Mouse (Mus musculus): ENCODE measurements around the gene Eif4ebp2.

The Eif4ebp2 gene

DNA sequence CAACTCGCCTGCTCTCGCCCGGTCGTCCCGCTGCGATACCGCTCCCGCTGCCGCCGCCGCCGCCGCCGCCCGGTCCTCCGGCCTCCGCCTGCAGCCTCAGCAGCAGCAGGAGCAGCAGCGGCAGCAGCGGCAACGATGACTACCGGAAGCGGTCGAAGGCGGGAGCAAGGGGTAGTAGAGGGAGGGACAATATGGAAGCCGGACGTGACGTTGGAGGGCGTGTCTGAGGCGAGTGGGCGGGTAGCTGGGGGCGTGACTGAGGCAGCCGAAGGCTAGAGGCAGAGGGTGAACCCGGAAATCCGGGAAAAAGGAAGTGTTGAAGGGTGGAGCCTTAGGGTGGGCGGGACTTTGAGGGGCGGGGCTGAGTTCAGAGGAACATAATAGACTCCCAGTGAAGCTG, at the start of gene Eif4ebp2:
Gene Eif4ebp2 (minus strand): TSS at position 17 of the 400 bp plus-strand sequence.
- peak; percentile 99 for DNase-seq (ENCODE audit: low read depth, low spot score)

DNA sequence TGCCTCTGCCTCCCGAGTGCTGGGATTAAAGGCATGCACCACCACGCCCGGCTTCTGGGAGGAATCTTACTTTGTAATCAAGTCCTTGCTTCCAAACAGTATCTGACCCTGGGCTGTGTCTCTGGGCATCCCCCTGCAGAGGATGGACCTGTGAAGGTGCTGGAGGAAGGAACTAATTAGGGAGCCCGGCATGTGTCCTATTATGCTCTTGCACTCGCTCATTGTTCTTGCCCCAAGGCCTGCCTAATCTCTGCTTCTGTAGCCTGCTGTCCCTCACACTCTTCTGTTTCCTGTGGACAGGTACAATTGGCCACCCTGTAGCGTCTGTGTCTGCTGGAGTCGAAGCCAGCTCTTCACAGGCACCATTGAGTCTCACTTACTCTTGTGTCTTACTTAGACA, 48.3 kb upstream of the Eif4ebp2 start:
- DNase-seq (ENCODE audit: low read depth, low spot score): no peak

DNA sequence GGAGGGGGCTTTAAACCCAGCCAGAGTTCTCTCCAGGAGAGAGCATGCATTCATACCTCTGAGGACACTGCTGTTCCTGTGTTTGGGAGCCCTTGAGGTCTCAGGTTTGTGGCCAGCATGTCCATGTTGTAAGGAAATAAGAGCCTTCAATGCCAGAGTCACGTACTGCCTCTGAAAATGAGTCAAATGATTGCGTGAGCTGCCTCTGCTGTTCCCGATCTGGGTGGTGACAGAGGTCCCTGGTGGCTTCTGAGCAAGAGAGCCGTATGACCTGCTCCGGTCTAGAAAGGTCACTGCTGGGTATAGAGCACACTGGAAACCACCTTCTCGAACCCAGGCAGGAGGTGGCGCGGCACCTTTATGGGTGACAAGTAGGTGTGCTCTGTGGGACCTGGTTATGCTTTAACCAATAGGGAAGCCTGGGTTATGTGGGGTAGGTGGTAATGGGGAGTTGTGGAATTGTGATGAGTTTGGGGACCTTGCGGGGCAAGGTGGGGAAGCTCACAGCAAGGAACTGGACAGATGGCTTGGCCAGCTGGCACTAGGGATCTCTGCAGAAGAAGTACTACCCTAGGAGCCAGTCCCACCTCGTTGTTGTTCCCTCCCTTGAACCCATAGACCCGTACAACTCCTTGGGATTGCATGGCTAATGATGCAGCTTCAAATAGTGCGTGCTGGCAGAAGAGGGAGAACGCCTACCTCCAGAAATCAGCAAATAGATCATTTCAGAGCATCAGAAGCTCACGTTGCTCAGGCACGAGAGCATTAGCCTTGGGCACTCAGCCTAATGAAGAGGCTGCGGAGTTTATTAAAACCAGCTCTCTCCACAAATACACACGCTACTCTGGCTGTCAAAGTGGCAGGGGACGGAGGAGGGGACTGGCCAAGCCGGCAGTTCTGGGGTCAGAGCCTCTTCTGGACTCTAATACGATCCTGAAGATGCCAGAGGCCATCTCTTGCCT, 47.3 kb upstream of the Eif4ebp2 start:
- DNase-seq (ENCODE audit: low read depth, low spot score): no peak

DNA sequence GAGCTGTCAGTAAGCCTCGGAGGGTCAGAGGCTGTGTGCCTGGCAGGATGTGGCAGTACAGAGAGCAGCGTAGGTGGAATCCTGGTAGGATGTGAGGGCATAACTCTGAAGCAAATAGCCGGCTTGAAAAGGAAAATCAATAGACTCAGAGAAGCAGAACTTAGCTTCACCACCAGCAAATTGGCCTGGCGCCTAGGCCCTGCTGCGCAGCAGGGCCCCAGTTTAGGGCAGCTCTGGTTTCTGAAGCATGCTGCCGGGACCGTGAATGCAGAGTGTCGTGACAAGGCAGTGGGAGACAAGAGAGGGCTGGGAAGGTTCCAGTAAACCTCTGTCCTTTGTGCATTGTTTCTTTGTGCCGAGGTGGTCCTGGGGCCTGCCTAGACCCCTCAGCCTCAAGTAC, 43.8 kb upstream of the Eif4ebp2 start:
- no peak for DNase-seq (ENCODE audit: low read depth, low spot score)

DNA sequence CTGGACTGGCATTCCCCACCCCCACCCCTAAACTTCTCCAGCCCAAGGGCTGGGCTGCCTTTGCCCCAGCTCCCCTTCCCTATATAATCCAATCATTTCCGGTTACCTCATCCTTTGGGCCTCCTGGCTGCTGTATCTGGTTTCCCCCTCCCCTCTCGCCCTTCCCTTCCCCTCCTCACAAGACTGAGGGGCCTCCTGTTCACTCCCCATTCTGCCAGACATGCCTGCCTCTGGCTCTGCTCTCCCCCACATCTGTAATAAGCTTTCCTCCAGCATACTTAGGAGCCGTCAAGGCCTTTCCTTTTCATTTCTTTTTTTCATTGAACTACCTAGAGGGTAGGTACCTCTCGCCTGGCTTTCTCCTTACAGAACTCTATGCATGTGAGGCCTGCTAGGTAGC, 43.0 kb upstream of the Eif4ebp2 start:
- DNase-seq (ENCODE audit: low read depth, low spot score): no peak

DNA sequence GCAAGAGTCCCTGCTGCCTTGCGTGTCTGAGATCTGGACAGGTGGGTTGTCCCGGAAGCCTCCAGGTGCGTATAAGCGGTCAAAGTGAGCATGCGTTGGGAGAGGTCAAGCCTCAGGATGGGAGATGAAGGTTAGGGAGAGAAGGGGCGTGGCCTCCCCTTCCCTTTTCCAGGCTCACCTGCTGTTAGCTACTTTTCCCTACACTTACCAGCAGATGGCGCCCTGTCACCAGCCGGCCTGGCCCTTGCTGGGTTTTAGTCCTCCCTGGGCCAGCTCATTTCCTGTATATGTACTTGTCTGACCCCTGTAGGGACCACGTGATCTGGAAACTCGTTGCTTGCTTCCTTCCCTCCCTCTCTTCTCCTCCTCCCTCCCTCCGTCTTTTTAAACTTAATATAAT, 39.6 kb upstream of the Eif4ebp2 start:
- DNase-seq (ENCODE audit: low read depth, low spot score): peak; percentile 95

DNA sequence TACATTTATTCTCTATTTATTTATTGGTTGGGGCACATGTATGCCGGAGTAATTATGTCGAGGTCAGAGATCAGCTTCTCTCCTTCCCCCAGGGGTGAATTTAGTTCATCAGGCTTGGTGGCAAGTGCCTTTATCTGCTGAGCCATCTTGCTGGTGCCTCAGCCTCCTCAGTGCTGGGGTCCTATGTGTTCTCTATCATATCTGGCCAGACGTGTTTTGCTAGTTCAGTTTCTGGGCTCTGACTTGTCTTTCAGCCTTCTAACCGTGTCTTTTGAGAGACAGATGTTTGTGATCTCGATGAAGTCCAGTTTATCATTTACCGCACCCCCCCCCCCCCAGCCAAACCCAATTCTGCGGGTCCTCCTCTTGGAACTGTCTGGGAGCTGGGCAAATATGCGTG, 39.1 kb upstream of the Eif4ebp2 start:
- DNase-seq (ENCODE audit: low read depth, low spot score): no peak

DNA sequence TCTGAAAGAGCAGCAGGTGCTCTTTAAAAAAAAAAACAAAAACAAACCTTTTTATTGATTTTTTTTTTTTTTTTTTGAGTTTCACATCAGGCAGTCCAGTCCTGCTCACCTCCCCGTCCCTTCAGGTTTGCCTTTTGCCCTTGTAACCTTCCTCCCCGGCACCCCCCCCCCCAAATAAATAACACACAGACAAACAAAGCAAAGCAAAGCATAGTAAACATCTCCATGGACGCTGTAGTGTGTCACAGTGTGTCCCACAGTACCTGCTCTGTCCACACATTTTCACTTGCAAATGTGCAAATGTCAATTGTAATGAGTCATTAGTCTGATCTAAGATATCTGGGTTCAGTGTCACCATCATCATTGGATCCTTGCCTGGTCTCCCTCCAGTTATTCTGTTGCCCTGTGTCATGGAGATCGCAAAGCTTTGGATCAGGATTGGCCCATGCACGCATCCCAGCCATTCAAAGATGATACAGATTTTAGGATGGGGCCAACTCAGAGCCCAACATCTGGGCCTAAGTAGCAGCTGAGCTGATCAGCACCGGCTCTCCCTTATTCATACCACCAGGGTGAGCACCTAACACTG, 36.2 kb upstream of the Eif4ebp2 start:
- no peak for DNase-seq (ENCODE audit: low read depth, low spot score)

DNA sequence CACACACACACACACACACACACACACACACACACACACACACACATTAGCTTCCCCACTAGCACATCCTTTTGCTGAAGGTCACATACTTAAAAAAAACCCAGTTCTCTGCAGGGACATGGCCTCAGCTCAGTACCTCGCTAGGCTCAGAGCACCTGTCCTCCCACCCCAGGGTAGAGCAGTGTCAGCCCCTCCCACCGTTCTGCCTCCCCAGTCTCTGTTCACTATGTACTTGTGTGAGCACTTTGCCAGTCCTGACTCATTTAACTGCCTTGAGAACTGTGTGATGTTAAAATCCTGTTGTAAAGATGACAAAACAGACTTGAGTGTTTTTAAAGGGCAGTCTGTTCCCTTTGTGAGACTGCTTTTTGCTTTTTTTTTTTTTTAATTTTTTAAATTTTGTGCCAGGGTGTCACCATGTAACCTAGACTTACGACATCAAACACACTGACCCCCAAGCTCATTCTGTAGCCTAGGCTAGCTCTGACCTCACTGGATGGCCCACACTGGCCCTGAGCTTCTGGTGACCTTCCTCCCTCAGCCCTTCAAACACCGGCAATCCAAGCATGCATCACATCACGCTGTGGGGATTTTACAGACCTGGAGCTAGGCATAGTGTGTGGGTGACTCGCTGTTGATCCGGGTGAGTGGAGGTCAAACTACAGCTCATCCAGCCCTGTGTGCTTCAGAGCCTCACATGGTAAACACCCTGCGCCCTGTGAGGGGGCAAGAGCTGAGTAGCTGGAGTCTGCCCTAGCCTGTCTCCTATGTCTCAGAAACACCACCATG, 34.3 kb upstream of the Eif4ebp2 start:
- no peak for DNase-seq (ENCODE audit: low read depth, low spot score)

DNA sequence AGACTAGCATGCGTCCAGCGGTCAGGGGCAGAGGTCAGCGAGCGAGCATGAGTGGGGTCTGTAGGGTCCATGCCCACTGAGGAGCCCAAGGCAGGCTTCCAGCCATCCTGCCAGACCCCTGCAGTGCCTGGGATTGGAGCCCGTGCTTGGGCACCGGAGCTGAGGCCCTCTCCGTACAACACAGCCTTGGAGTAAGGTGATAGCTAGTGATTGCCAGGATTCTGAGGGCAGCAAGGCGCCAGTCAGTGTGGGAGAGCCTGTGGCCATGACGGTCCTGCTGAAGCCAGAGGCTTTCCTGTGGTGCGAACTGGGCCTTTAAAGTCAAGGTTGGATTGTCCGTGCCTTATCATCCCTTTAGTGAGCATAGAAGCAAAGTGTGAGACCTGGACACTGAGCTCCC, 32.3 kb upstream of the Eif4ebp2 start:
- no peak for DNase-seq (ENCODE audit: low read depth, low spot score)

DNA sequence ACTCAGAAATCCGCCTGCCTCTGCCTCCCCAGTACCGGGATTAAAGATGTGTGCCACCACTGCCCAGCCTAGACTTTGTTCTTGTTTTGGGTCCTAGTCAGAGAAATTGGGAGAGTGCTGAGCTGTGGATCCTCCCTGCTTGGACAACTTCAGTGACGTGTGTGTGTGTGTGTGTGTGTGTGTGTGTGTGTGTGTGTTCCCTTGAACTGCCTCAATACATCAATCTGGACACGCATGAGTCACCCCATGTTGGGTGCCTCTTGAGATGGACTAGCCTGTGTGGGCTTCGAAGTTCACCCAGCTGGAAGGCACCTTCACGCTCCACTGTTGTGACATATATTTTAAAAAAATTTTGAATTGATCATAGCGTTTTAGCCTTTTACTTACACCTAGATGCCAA, 30.3 kb upstream of the Eif4ebp2 start:
- no peak for DNase-seq (ENCODE audit: low read depth, low spot score)

DNA sequence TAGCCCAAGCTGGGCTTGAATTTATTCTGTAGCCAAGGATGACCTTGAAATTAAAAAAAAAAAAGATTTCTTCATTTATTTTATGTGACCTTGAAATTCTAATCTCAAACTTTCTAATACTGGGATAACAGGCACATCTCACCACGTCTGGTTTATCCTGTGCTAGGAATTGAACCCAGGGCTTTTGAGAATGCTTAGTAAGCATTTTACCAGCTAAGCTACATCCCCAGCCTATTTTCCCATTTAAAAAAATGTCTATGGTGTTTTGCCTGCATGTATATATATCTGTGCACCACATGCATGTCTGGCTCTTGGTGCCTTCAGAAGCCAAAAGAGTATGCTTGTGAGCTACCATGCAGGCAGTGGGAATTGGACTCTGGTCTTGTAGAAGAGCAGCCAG, 28.0 kb upstream of the Eif4ebp2 start:
- no peak for DNase-seq (ENCODE audit: low read depth, low spot score)

DNA sequence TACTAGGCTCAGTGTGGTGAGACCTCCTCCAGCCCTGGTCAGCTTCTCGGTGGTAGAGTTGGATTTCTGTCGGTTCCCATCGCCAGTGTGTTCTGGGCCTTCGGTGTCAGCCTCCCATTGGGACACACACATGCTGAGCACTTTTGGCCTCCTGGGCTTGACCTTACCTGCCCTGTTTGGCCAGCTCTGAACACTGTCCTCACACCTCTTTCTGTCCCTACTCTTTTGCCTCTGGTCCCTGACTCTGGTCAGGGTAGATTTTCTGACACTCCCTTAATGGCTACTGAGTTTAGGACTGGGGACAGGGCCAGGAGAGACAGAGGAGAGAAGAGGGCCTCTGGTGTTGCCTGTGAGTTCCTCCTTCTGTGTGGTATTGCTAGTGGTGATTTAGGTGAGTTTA, 27.5 kb upstream of the Eif4ebp2 start:
- DNase-seq (ENCODE audit: low read depth, low spot score): no peak

DNA sequence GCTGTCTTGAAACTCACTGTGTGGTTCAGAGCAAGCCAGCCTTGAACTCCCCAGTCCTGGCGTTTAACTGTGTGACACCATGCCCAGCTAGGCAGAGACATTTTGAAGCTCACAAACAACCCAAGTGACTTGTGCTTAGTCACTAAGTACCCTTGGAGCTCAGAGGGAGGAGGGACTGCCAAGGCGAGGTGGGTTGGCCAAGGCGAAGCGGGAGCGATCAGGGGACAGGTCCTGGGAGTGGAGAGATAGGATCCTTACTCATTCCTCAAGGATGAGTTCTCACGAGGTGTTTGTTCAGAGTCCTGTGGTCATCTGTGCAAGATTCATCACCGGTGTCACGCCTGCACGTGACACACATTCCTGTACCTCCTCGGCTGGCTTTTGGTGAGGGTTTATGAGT, 27.0 kb upstream of the Eif4ebp2 start:
- no peak for DNase-seq (ENCODE audit: low read depth, low spot score)

DNA sequence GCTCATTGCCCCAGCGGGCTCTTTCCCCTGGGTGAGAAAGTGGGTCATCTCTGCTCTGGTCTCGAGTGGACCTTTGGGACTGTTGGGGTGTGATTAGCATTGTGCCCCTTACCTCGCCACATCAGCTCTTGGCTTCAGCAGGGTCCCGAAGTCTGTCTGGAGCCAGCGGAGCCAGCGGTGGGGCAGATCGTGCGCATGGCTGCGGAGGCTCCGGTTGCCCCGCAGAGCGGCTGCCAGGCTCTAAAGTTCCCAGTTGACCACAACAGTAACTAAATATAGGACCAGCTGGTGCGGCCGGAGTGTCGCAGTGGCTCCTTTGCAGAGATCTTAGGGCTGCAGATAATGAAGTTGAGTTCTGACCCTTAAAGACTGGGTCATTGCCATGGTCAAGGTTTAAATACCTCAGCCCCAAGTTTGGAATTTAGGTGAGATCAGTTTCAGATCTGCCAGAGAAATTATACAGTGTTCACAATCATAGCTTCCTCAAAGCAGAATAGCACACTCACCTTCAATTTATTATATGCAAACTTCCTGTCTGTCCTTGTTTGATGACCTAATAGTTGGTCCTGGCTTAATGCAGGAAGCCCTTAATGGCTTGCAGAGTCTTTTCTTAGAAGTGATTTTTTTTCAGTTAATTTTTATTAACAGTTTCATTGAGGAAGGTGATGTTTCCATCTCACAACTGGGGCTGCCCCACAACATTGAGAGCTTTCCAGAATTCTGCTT, 24.1 kb upstream of the Eif4ebp2 start:
- no peak for DNase-seq (ENCODE audit: low read depth, low spot score)

DNA sequence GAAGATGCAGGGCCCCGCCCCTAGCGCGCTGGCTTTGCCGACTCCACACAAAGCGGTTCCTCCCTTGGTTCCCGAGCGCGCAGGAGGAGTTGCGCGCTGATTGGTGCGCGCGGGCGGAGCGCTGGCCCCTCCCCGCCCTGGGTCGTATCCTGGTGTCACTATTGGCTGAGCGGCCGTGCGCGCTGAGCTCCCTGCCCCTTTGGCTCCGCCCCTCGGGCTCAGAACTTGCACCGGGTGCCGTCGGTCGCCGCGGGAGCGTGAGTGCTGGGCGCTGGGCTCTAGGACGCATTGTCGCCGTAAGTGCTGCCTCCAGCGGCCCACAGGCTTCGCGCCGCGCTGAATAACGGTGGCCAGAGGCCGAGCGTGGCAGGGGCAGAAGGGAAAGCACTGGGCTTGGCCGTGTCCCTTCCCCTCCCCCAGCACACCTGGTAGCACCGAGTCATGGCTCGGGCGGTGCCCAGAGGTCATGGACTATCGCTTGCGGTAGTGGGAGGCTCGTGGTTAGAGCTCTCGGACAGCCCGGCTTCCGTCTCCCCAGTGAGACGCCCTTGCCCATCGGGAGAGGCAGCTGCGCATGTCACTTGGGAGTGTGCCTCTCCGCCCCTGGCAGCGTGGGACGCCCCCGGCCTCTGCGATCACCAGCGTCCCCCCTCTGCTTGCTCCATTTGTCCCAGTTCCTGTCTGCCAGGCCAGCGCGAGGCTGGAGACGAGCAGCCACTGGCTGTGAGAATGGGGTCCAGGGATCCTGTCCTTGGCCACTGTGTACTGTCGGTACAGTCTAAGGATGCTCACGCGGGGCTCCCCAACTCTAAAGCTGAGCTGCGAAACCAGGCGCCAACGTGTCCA, 23.4 kb upstream of the Eif4ebp2 start, which contains the start of gene Lrrc20:
Gene Lrrc20 (plus strand): TSS at position 208 of the 846 bp plus-strand sequence.
- peak; percentile 100 for DNase-seq (ENCODE audit: low read depth, low spot score)

DNA sequence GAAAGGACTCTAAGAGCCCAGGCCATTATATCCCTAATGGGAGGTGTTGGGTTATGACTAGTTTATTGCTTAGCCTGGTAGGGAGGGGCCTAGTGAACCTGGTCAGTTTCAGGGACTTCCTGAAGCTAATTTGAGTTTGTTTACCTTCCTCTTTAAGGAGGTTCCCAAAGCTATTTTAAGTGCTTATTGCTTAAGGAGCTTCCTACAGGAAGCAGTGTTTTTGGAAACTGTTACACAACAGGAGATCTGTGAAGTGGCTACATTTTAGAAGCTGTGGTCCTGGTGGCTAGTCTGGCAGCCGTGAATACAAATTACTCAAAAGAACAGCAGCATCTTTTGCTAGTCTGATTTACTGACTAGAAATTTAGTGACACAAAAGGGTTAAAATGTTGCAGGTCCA, 21.9 kb upstream of the Eif4ebp2 start:
- no peak for DNase-seq (ENCODE audit: low read depth, low spot score)

DNA sequence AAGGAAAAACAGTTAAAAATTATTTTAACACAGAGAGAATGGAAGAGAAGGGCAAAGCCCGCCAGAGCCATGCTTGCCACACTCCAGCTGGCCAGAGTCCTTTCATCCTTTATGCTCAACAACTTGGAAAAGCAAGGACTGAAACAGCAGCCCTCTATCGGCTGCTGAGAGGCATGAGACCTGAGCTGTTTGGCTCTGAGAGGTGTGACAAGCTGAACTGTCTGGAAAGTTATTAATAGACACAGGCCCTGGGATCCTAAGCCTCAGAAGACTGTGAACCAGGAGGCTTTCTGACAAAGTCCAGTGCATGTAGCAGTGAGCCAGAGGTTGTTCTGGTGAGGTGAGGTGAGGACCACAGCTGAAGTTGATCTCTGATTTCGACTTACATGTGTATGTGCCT, 21.2 kb upstream of the Eif4ebp2 start:
- DNase-seq (ENCODE audit: low read depth, low spot score): no peak

DNA sequence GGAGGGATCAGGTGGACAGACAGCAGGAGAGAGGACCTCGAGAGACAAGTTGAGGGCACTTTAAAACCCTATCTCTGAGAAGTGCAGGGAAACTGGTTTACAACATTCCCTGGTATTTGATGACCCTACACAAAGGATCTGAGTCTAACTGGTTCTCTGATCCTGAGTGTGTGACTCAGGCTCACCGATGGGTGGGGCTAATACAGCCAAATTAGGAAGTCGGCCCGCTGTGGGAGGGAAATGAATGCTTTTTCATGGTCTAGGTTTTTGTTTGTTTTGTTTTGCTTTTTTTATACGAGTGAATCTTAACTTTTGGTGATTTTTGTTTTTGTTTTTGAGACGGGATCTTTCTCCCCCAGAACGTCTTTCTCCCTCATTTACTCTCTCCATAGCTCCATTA, 16.4 kb upstream of the Eif4ebp2 start:
- DNase-seq (ENCODE audit: low read depth, low spot score): peak; percentile 76

DNA sequence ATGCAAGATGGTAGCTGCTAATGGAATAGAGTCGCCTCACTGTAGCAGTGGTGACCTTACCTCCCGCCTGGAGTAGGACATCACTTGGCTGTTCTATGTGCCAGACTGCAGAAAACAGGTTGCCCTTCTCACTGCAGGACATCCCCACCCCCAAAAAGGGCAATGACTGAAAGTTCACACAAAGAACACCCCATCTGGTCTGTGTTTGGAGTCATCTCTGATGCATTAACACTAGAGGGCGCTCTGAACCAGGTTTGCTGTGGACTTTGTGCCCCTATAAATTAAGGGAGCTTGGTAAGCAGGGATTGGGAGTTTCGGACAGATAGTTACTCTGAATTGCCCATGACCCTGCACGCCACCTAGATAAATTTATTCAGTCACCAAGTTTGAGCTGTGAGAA, 14.4 kb upstream of the Eif4ebp2 start:
- DNase-seq (ENCODE audit: low read depth, low spot score): peak; percentile 68

DNA sequence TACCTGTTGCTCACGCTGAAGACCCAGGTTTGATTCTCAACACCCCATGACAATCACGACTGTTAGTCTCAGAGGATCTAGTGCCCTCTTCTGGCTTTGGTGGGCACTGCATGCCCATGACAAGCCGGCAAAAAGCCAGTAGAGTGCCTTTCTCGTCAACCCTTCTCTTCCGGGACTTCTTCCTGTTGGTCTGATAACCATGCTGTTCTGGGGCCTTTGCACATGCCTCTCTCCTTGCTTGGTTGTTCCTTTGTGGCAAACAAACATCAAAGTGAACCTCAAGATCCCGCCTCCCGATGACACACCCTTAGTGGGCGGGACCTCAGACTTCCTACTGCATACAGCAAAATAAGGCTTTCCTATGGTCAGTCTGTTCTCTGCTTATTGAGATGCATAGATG, 13.8 kb upstream of the Eif4ebp2 start:
- DNase-seq (ENCODE audit: low read depth, low spot score): peak; percentile 80
